Mouse (Mus musculus): Measurements from ENCODE around the gene Actn4.

- TF ChIP-seq EP300 (IDR thresholded peaks at IDR 0.05; ENCODE audit: low read depth): no peak
- TF ChIP-seq CTCF (IDR thresholded peaks at IDR 0.05; ENCODE audit: low read depth): no peak
Measured at GRCm38 (mm10) chr7:28971029-28971428, 8.9 kb upstream of the Actn4 start.

Measured in heart, postnatal 0 days (tissue).